Mouse (Mus musculus): ENCODE results near the gene Itga10. TPM values are rescaled to one million over a fixed set of nuclear protein-coding genes. Genes with fewer than 3 reads are reported as not detected.
"Not testable (repeated sequence)": the region's sequence is repeated elsewhere in the genome, so short reads cannot be mapped to it uniquely, and the experiment has no call there.

Itga10 gene
- 3.5 and 3.8 TPM in 2 replicates for polyA plus RNA-seq (2012; rRNA removed)

DNA sequence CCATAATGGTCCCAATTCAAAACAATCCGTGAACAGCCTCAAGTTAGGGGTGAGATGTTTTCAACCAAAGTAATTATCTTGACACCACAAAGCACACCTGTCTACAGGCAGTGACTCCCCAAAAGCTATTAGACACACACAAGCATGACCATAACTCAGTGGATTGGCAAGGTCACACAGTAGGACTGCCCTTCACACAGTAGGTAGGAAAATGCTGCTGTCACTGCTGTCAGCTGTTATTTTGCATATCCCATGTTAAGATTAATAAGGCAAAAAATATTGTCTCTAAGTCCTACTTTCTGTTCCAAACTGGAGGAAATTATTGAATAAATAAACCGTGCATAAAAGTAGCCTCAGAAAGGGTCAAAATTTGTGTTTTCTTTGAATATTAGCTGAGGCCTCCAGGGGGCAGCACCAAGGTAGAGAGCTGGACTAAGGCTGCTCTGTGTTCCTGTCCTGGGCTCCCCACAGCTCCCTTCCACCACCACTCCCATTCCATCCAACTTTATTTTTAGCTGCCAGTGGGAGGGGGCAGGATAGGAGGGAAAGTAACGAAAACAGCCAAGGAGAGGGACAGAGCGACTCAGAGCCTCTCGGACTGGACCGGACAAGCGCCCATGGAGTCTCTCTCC, at the start of gene Itga10:
Itga10 (plus strand) TSS at position 567 of the 632 bp plus-strand sequence.
- no peak for DNase-seq (ENCODE audit: low spot score)

DNA sequence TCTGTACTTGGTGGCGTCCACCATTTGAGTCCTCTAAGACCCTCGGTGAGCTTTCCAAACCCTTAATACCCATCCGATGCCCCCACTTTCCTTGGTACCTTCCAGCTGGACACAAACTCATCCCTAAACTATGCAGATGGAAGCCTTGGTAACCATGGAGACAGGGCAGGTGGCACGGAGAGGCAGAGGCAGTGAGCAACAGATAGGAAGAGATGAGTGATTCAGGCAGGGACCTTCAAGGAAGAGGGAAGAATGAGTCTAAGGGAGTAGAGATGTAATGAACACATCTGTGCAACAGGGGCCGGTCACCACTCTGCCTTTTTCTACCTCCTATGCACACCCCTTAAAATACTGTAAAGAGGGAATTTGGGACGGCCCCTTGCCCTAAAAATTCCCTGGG, 49.7 kb upstream of the Itga10 start:
- no peak for DNase-seq (ENCODE audit: low spot score)

DNA sequence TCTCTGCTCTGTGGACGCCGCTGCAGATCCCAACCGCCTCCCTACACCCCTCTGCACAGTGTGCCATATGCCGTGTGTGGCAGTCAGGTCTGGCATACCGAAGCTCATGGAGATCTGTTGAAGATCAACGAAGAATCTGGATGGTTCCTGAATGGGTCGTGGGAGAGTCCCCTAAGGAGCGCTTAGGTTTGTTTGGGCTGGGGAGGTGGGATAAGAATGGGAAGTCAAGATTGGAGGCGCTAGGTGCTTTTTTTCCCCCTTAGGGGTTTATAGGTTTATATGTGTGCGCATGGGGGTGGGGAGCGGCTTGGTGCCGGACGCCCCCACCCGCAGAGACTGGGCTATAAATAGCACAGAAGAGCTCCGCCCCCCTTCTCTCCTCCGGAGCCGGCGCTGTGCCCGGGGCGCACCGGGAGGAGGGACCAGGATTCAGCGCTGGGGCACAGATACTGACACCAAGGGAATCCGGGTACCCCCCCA, 49.1 kb upstream of the Itga10 start, which contains the start of gene Ankrd34a:
Ankrd34a (plus strand) TSS at position 409 of the 480 bp plus-strand sequence.
- no peak for DNase-seq (ENCODE audit: low spot score)

DNA sequence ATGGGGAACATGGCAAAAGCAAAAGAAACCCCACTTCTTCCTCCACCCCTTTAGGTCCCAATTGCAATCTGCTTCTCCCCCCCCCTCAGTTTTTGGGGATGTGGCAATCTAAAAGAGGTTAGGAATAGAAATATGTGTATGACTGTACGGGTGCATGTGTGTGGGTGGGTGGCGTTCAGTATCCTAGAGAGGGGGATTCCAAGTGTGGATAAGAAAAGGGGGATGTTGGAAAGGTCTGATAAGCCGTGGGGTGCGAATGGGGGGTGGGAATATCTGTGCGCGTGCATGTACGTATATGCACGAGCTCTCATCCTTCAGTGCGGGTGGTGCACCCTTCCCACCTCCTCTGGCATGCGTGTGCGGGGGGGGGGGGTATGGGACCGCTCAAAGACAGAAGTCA, 48.5 kb upstream of the Itga10 start:
- DNase-seq (ENCODE audit: low spot score): no peak

DNA sequence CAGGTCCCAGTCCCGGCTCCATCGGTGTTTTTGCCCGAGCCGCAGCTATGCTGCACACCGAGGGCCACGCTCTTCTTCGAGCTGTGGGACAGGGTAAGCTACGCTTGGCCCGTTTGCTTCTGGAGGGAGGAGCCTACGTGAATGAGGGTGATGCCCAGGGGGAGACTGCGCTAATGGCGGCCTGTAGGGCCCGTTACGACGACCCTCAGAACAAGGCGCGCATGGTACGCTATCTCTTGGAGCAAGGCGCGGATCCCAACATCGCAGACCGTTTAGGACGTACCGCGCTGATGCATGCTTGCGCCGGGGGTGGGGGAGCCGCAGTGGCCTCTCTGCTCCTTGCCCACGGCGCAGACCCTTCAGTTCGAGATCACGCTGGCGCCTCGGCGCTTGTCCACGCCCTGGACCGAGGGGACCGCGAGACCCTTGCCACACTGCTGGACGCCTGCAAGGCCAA, 47.9 kb upstream of the Itga10 start:
- no peak for DNase-seq (ENCODE audit: low spot score)

GRCm38 (mm10) chr3:96598156-96599068, 47.0 kb upstream of the Itga10 start:
- DNase-seq (ENCODE audit: low spot score): peak; percentile 42

DNA sequence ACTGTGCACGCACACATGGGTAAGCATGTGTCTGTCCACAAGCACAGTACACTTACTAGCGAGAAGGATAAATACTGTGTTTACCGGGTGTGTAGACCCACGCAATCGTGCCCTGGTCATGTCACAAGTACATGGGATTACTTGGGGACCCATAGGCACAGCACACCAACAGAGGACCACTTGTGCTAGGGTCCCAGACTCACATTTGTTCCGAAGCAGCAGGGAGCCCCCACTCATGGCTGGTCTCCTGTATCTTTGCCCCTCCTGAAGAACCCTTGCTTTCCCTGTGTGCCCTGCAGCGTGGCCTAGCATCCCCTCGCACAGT, 46.4 kb upstream of the Itga10 start:
- DNase-seq (ENCODE audit: low spot score): no peak

DNA sequence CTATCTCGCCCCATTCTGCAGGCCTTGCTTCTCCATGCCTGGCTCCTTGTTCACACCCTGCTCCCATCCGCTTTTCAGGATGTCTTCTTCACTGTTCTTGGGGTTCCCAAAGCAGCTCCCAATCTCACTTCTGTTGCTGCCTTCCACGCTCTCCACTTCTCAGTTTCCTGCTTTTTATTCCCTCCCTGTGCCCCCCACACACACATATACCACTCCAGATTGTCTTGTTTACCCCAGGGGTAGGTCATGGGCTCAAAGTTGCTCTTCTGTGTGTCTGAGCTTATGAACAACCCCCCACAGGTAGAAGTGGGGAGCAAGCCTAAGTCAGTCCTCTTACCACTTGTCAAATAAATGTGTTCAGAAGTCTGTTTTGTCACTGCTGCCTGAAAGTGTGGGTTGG, 46.0 kb upstream of the Itga10 start:
- no peak for DNase-seq (ENCODE audit: low spot score)

- DNase-seq (ENCODE audit: low spot score): peak; percentile 65
Observed at GRCm38 (mm10) chr3:96600639-96601250, 44.6 kb upstream of the Itga10 start, which contains the start of gene Lix1l. Gene Lix1l, plus strand, starts transcription at chr3:96601149.

- peak; percentile 38 for DNase-seq (ENCODE audit: low spot score)
Observed at GRCm38 (mm10) chr3:96601251-96601787, 44.1 kb upstream of the Itga10 start.

- DNase-seq (ENCODE audit: low spot score): no peak
Observed at GRCm38 (mm10) chr3:96601941-96602703, 43.3 kb upstream of the Itga10 start.

DNA sequence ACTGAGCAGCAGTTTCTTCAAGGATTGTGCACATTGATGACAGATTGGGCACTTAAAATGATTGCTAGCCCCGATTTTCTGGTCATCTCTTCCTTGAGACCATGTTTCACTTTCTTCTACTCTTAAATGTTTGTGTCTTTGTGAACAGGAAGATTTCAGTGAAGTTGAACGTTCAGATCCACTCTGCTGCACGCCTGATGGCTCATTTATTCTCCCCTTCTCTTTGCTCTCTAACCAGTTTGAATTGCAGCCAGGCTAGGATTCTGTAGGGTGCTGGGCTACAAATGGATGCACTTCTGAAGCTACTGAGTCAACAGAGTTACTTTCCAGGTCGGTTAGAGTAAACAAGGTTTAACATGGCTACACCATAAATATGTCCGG, 42.7 kb upstream of the Itga10 start:
- no peak for DNase-seq (ENCODE audit: low spot score)

- DNase-seq (ENCODE audit: low spot score): no peak
Observed at GRCm38 (mm10) chr3:96603311-96603710, 42.1 kb upstream of the Itga10 start.

GRCm38 (mm10) chr3:96606007-96606406, 39.4 kb upstream of the Itga10 start:
- DNase-seq (ENCODE audit: low spot score): not testable (repeated sequence)

DNA sequence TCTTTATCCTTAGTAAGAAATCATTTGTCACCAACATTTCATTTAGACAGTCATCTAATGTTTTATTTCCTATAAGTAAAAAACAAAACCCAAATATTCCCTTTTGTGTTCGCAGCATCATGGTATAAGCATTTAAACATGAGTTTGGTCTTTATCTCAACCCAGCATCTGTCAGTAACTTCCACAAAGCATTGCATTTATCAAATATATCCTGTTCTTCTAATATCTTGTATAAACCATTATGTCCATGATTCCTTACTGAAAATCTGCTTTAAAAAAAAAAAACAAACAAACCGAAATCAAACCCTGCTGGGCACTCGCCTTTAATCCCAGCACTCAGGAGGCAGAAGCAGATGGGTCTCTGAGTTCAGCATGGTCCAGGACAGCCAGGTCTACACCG, 38.8 kb upstream of the Itga10 start:
- no peak for DNase-seq (ENCODE audit: low spot score)

DNA sequence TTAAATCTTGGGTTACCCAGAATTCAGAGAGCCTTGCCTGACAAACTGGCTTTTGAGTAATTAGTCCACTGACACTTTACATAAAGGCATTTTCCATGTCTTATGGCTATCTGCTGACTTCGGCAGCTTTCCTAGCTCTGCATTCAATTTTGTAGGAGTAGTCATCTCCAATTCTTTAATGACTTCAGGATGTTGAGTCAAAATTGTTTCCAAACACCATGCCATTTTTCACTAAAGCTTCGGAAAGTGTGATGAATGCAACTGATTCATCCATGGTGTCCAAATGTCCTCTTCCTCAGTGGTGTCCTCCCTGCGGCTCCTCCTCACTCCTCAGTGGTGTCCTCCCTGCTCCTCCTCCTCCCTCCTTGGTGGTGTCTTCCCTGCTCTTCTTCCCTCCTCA, 27.4 kb upstream of the Itga10 start:
- no peak for DNase-seq (ENCODE audit: low spot score)

- no peak for DNase-seq (ENCODE audit: low spot score)
Observed at GRCm38 (mm10) chr3:96623201-96623600, 22.2 kb upstream of the Itga10 start.

DNA sequence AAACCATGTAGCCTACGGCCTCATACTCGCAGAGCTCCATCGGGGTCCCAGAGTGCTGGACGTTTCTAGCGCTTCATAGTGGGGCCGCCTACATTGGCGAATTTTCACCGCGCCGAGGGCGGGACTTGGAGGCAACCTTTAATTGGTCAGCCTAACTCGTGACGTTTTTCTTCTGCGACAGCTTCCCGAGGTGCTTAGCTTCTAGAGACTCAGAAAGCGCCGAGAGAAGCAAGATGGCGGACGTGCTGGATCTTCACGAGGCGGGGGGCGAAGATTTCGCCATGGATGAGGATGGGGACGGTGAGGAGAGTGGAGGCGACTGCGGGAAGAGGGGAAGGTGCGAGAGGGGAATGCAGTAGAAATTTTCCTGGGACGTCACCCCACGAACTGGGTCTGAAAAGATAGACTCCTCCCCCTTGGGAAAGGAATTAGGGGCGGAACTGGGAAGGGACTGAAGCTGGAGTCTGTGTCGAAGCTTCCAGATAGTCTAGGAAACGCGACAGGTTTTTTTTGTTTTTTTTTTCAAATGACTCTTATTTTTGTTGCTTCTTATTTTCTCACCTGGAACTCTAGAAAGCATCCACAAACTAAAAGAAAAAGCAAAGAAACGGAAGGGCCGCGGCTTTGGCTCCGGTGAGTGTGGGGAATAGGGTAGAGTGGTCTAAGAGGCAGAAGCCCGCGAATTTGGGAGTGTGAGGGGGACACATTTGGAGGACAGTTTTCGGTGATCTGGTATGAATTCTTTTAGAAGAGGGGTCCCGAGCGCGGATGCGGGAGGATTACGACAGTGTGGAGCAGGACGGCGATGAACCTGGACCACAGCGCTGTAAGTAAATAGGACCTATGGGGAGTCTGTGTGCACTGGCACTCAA, 15.4 kb upstream of the Itga10 start, which contains the start of gene Rbm8a:
Rbm8a (plus strand) TSS at position 205 of the 872 bp plus-strand sequence.
- DNase-seq (ENCODE audit: low spot score): peak; percentile 87

GRCm38 (mm10) chr3:96632058-96632457, 13.3 kb upstream of the Itga10 start:
- no peak for DNase-seq (ENCODE audit: low spot score)

GRCm38 (mm10) chr3:96634015-96634414, 11.4 kb upstream of the Itga10 start:
- DNase-seq (ENCODE audit: low spot score): no peak

All from urinary bladder, adult 2 months (tissue).